Mouse (Mus musculus) CD4-positive, CD25-positive, alpha-beta regulatory T cell, adult 2 months (primary cell): Measurements from ENCODE around the gene 1700029P11Rik.
"Not testable (repeated sequence)": the region's sequence is repeated elsewhere in the genome, so short reads cannot be mapped to it uniquely, and the experiment has no call there.

Experiments
- DNase-seq: peaks from one replicate; pipeline ENCODE4 v3.0.0-alpha.2; 2012; ENCODE audit warnings: low read depth, low spot score

1700029P11Rik gene

GRCm38 (mm10) chr15:81957598-81957997 lies 22.7 kb upstream of the 1700029P11Rik start:
- no peak for DNase-seq

- no peak for DNase-seq
Observed at GRCm38 (mm10) chr15:81958906-81959305, 21.4 kb upstream of the 1700029P11Rik start.

- DNase-seq: peak; percentile 100
Observed at GRCm38 (mm10) chr15:81960171-81961077, 19.9 kb upstream of the 1700029P11Rik start, which contains the start of gene Pmm1. TSS of gene Pmm1 (minus strand) at chr15:81960930.

GRCm38 (mm10) chr15:81961078-81961451 lies 19.3 kb upstream of the 1700029P11Rik start:
- no peak for DNase-seq

- no peak for DNase-seq
Observed at GRCm38 (mm10) chr15:81964262-81964661, 16.1 kb upstream of the 1700029P11Rik start.

- no peak for DNase-seq
Observed at GRCm38 (mm10) chr15:81964980-81965545, 15.3 kb upstream of the 1700029P11Rik start.

- DNase-seq: no peak
Observed at GRCm38 (mm10) chr15:81966062-81966829, 14.1 kb upstream of the 1700029P11Rik start.

GRCm38 (mm10) chr15:81967821-81968220 lies 12.5 kb upstream of the 1700029P11Rik start:
- no peak for DNase-seq

GRCm38 (mm10) chr15:81968447-81968846 lies 11.9 kb upstream of the 1700029P11Rik start:
- DNase-seq: peak; percentile 12

GRCm38 (mm10) chr15:81969173-81969572 lies 11.2 kb upstream of the 1700029P11Rik start:
- DNase-seq: peak; percentile 29

- DNase-seq: not testable (repeated sequence)
Observed at GRCm38 (mm10) chr15:81969635-81970034, 10.7 kb upstream of the 1700029P11Rik start.

GRCm38 (mm10) chr15:81970498-81970897 lies 9.8 kb upstream of the 1700029P11Rik start:
- DNase-seq: not testable (repeated sequence)

GRCm38 (mm10) chr15:81975156-81975555 lies 5.2 kb upstream of the 1700029P11Rik start:
- DNase-seq: not testable (repeated sequence)

GRCm38 (mm10) chr15:81982173-81982572 lies 1.8 kb downstream of the 1700029P11Rik start:
- DNase-seq: no peak

GRCm38 (mm10) chr15:81985267-81986161 lies 5.2 kb downstream of the 1700029P11Rik start:
- DNase-seq: no peak

GRCm38 (mm10) chr15:81987646-81988045 lies 7.3 kb downstream of the 1700029P11Rik start, which contains the start of gene Xrcc6:
TSS of gene Xrcc6 (plus strand) at chr15:81987835.
- no peak for DNase-seq

- peak; percentile 85 for DNase-seq
Observed at GRCm38 (mm10) chr15:81989371-81990062, 9.2 kb downstream of the 1700029P11Rik start.

- no peak for DNase-seq
Observed at GRCm38 (mm10) chr15:81990549-81990948, 10.2 kb downstream of the 1700029P11Rik start.

GRCm38 (mm10) chr15:81993992-81994391 lies 13.7 kb downstream of the 1700029P11Rik start:
- no peak for DNase-seq

GRCm38 (mm10) chr15:82004257-82004656 lies 23.9 kb downstream of the 1700029P11Rik start:
- DNase-seq: no peak
